Mouse (Mus musculus): ENCODE measurements around the gene Mxra8. TPM values are rescaled to one million over a fixed set of nuclear protein-coding genes. Genes with fewer than 3 reads are reported as not detected.

The Mxra8 gene
- polyA plus RNA-seq, 1 experiment = 38.0 TPM

DNA sequence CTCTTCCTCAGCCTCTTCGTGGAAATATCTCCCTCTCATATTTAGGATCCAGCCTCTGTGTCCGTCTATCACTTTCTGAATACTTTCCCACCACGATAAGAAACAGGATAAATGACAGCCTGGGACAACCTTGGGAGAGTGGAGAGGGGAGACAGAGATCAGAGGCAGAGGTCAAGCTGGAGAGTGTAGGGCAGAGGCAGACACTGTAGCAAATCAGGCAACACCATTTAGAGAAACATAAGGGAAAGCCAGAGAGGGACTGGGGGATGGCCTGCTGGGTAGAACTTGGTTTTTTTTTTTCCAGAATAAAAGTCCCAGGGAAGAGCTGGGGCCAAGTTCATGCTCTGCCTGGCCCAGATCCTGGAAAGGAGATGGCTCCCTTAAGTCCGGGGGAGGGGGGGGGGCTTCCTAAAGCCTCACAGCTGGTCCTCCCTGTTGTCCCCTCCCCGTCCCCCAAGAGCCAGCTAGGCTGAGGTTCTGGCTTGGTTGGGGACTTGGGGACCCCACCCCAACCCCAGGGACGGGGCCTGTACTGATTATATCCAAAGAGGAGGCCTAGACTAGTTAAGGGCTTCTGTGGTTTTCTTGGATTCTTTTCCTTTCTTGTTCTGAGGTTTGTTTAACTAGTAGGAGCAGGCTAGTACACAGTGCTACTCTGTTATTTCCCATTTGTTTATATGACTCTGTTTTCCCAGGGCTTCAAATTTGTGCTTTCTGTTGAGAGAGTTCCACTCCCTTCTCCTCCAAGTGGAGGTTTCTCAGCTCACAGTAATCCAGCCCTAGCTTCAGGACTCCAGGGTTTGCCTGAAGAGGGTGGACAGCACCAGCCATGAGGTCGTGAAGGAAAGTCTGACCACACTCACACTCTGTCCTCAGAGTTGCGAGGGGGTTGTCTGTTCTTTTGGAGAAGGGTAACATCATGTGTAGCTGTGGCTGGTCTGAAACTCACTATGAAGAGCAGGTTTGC, 1.0 kb upstream of the Mxra8 start:
- H3K79me2 ChIP-seq (ENCODE audit: control insufficient read depth, insufficient read depth) = peaks cover 14% of the 10 kb centered on the region
- peak overlapping the region; percentile 29 for H3ac ChIP-seq (ENCODE audit: control insufficient read depth, insufficient read length, low read depth)
- no peak for TF ChIP-seq FOSL1 (IDR thresholded peaks at IDR 0.05; ENCODE audit: insufficient read depth, low read length, poor library complexity, severe bottlenecking)
- TF ChIP-seq MAX (IDR thresholded peaks at IDR 0.05) = no peak
- TF ChIP-seq CEBPB (IDR thresholded peaks at IDR 0.05; ENCODE audit: low read depth) = no peak
- TF ChIP-seq USF1 (IDR thresholded peaks at IDR 0.05; ENCODE audit: low read depth) = no peak
- TF ChIP-seq MYOD1 (IDR thresholded peaks at IDR 0.05; ENCODE audit: control insufficient read depth, insufficient read length, low read depth) = no peak
- no peak for TF ChIP-seq CTCF (IDR thresholded peaks at IDR 0.05; ENCODE audit: control insufficient read depth, insufficient read depth, insufficient read length)
- TF ChIP-seq MYOG (IDR thresholded peaks at IDR 0.05; ENCODE audit: control insufficient read depth, extremely low read depth, insufficient read length) = no peak
- no peak overlapping the region for H3K4me3 ChIP-seq (ENCODE audit: insufficient read depth, poor library complexity, severe bottlenecking)
- H3K27me3 ChIP-seq (ENCODE audit: control insufficient read depth, insufficient read depth, insufficient read length) = no peaks in the 10 kb centered on the region
- H3K36me3 ChIP-seq (ENCODE audit: control insufficient read depth, insufficient read depth) = peaks cover 10% of the 10 kb centered on the region
- H3K79me3 ChIP-seq (ENCODE audit: low read depth) = peaks cover 6% of the 10 kb centered on the region

DNA sequence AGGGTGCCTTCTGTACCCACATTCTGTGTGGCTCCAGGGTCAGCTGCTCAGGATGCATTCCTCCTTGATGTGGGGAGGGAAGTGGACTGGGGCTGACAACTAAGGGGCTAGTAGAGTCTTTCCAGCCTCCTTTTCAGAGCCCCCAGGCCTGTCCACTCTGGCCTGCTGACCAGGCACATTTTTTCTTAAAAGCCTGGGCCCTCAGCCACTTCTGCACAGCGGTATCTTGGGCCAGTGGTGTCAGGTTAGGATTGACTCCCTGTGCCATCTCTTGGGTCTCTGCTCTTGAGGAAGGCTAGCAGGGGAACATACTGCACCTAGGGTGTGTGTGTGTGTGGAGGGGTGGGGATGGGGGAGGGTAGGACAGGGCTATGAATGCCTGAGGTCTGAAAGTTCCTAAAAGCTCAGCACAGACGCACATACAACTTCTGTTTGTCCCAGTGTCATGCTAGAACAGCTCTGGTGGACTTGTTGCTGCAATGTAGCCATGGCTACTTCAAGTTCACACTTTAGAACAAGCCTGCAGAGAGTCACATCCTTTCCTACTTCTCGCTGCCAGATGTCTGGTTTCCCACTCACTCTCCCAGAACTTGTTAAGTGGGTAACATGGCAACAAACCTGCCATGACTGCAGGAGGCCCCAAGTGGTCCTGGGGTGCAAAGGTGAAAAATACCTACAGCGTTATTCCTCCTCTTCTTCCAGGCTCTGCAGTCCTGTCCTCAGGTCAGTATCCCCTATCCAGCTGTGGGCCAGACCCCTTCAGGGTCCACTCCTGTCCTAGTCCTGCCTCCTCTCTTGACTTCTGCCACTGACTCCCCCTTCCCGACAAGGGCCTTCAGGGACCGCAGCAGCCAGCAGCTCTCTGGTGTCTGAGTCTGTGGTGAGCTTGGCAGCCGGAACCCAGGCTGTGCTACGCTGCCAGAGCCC, 859 bp downstream of the Mxra8 start:
- peak overlapping the region; percentile 37 for H3K4me3 ChIP-seq (ENCODE audit: insufficient read depth, poor library complexity, severe bottlenecking)
- TF ChIP-seq MYOG (IDR thresholded peaks at IDR 0.05; ENCODE audit: control insufficient read depth, extremely low read depth, insufficient read length) (no peak), CTCF (IDR thresholded peaks at IDR 0.05; ENCODE audit: control insufficient read depth, insufficient read depth, insufficient read length) (no peak)

DNA sequence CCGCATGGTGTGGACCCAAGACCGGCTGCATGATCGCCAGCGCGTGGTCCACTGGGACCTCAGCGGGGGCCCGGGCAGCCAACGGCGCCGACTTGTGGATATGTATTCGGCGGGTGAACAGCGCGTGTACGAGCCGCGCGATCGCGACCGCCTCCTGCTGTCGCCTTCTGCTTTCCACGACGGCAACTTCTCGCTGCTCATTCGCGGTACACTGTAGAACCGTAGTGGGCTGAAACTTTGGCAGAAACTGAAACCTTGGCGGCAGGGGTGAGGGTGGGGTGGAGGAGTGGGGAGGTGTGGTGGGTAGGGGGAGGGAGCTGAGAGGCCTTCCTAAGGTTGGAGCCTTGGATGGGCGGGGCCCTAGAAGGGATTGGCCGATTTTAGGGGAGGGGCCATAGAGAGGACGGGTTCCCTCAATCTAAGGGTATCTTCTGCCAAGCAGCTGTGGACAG, 1.5 kb downstream of the Mxra8 start:
- Histone ChIP-seq H3K4me3 (ENCODE audit: insufficient read depth, poor library complexity, severe bottlenecking) (peak overlapping the region; percentile 37), H3K27me3 (ENCODE audit: control insufficient read depth, insufficient read depth, insufficient read length) (no peaks in the 10 kb centered on the region)

More for the DNA sequence above, 859 bp downstream of the Mxra8 start:
- Histone ChIP-seq H3K27me3 (ENCODE audit: control insufficient read depth, insufficient read depth, insufficient read length) (no peaks in the 10 kb centered on the region), H3ac (ENCODE audit: control insufficient read depth, insufficient read length, low read depth) (peak overlapping the region; percentile 61), H3K79me3 (ENCODE audit: low read depth) (peaks cover 4% of the 10 kb centered on the region), H3K36me3 (ENCODE audit: control insufficient read depth, insufficient read depth) (peaks cover 9% of the 10 kb centered on the region), H3K79me2 (ENCODE audit: control insufficient read depth, insufficient read depth) (peaks cover 14% of the 10 kb centered on the region)

DNA sequence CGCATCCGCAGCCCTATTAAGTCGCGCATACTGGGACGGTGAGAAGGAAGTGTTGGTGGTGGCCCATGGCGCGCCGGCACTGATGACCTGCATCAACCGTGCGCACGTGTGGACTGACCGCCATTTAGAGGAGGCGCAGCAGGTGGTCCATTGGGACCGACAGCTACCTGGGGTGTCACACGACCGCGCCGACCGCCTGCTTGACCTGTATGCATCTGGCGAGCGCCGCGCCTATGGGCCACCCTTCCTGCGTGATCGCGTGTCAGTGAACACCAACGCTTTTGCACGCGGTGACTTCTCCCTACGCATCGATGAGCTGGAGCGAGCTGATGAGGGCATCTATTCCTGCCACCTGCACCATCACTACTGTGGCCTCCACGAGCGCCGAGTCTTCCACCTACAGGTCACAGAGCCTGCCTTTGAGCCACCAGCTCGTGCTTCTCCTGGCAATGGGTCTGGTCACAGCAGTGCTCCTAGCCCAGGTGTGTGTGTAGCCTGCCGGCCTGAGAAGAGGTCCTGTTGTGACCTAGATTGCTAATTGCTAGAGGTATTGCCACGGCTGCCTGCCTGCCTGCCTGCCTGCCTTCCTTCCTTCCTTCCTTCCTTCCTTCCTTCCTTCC, 2.3 kb downstream of the Mxra8 start:
- H3K4me3 ChIP-seq (ENCODE audit: insufficient read depth, poor library complexity, severe bottlenecking) = no peak overlapping the region
- H3K36me3 ChIP-seq (ENCODE audit: control insufficient read depth, insufficient read depth) = peaks cover 9% of the 10 kb centered on the region
- peaks cover 4% of the 10 kb centered on the region for H3K79me3 ChIP-seq (ENCODE audit: low read depth)
- no peak for TF ChIP-seq MAX (IDR thresholded peaks at IDR 0.05)
- no peak overlapping the region for H3ac ChIP-seq (ENCODE audit: control insufficient read depth, insufficient read length, low read depth)
- H3K79me2 ChIP-seq (ENCODE audit: control insufficient read depth, insufficient read depth) = peaks cover 14% of the 10 kb centered on the region
- no peaks in the 10 kb centered on the region for H3K27me3 ChIP-seq (ENCODE audit: control insufficient read depth, insufficient read depth, insufficient read length)

More for the DNA sequence above, 1.5 kb downstream of the Mxra8 start:
- TF ChIP-seq USF1 (IDR thresholded peaks at IDR 0.05; ENCODE audit: low read depth) (no peak), MAX (IDR thresholded peaks at IDR 0.05) (no peak), CTCF (IDR thresholded peaks at IDR 0.05; ENCODE audit: control insufficient read depth, insufficient read depth, insufficient read length) (peak; percentile 64), MYOG (IDR thresholded peaks at IDR 0.05; ENCODE audit: control insufficient read depth, extremely low read depth, insufficient read length) (no peak), CEBPB (IDR thresholded peaks at IDR 0.05; ENCODE audit: low read depth) (no peak), FOSL1 (IDR thresholded peaks at IDR 0.05; ENCODE audit: insufficient read depth, low read length, poor library complexity, severe bottlenecking) (no peak)
- peaks cover 4% of the 10 kb centered on the region for H3K79me3 ChIP-seq (ENCODE audit: low read depth)
- peak overlapping the region; percentile 61 for H3ac ChIP-seq (ENCODE audit: control insufficient read depth, insufficient read length, low read depth)
- peaks cover 14% of the 10 kb centered on the region for H3K79me2 ChIP-seq (ENCODE audit: control insufficient read depth, insufficient read depth)
- peaks cover 9% of the 10 kb centered on the region for H3K36me3 ChIP-seq (ENCODE audit: control insufficient read depth, insufficient read depth)

- Histone ChIP-seq H3K4me3 (ENCODE audit: insufficient read depth, poor library complexity, severe bottlenecking) (no peak overlapping the region), H3K36me3 (ENCODE audit: control insufficient read depth, insufficient read depth) (peaks cover 9% of the 10 kb centered on the region), H3ac (ENCODE audit: control insufficient read depth, insufficient read length, low read depth) (no peak overlapping the region), H3K79me2 (ENCODE audit: control insufficient read depth, insufficient read depth) (peaks cover 22% of the 10 kb centered on the region), H3K27me3 (ENCODE audit: control insufficient read depth, insufficient read depth, insufficient read length) (no peaks in the 10 kb centered on the region), H3K79me3 (ENCODE audit: low read depth) (peaks cover 10% of the 10 kb centered on the region)
- TF ChIP-seq MAX (IDR thresholded peaks at IDR 0.05) = no peak
- no peak for TF ChIP-seq CEBPB (IDR thresholded peaks at IDR 0.05; ENCODE audit: low read depth)
- TF ChIP-seq USF1 (IDR thresholded peaks at IDR 0.05; ENCODE audit: low read depth) = no peak
- no peak for TF ChIP-seq CTCF (IDR thresholded peaks at IDR 0.05; ENCODE audit: control insufficient read depth, insufficient read depth, insufficient read length)
- TF ChIP-seq MYOG (IDR thresholded peaks at IDR 0.05; ENCODE audit: control insufficient read depth, extremely low read depth, insufficient read length) = no peak
- no peak for TF ChIP-seq FOSL1 (IDR thresholded peaks at IDR 0.05; ENCODE audit: insufficient read depth, low read length, poor library complexity, severe bottlenecking)
- no peak for TF ChIP-seq MYOD1 (IDR thresholded peaks at IDR 0.05; ENCODE audit: control insufficient read depth, insufficient read length, low read depth)
Observed at GRCm38 (mm10) chr4:155843231-155843630, 3.8 kb downstream of the Mxra8 start.
